Mouse (Mus musculus) forebrain, embryonic 10.5 days (tissue): ENCODE measurements at regions not wholly inside any gene's neighbourhood (a gene's known extent, or its start where the extent isn't known, plus 50 kb on each side); places are given as distances from the start of the nearest gene placed in this dataset.

Experiments used
- DNase-seq: peaks from one replicate; pipeline ENCODE4 v3.0.0-alpha.2; 2017; ENCODE audit warnings: low spot score; ENCODE audit errors: extremely low spot score
- H3K27ac ChIP-seq: fragments of 300-500 bp; sonication (generic); 2 replicates; pipeline ENCODE4 v1.5.1; 2016; ENCODE audit warnings: mild to moderate bottlenecking
- H3K27me3 ChIP-seq: fragments of 300-500 bp; sonication (generic); 2 replicates; pipeline ENCODE4 v1.6.1; 2016; ENCODE audit warnings: mild to moderate bottlenecking; ENCODE audit not compliant: poor library complexity, severe bottlenecking
- H3K36me3 ChIP-seq: fragments of 300-500 bp; sonication (generic); replicated peaks from 2 replicates; pipeline ENCODE4 v1.6.1; 2016; ENCODE audit warnings: mild to moderate bottlenecking, moderate library complexity
- H3K4me1 ChIP-seq: fragments of 300-500 bp; sonication (generic); 2 replicates; pipeline ENCODE4 v1.6.1; 2016
- H3K4me3 ChIP-seq: fragments of 300-500 bp; sonication (generic); 2 replicates; pipeline ENCODE4 v1.5.1; 2016; ENCODE audit warnings: mild to moderate bottlenecking, moderate library complexity
- H3K9me3 ChIP-seq: fragments of 300-500 bp; sonication (generic); 2 replicates; pipeline ENCODE4 v1.6.1; 2016; ENCODE audit warnings: mild to moderate bottlenecking, moderate library complexity
- WGBS: fragments of 180-500 bp; shearing (Covaris S2); methylation state at CpG from one replicate; pipeline ENCODE4 v1.1.7; 2016; 5-methylcytosine and 5-hydroxymethylcytosine counted together

GRCm38 (mm10) chr6:100046186-100046990 is 240.9 kb downstream of the Rybp start:
- Histone ChIP-seq H3K36me3 (no peaks in the 10 kb centered on the region), H3K4me1 (peaks cover 16% of the 10 kb centered on the region), H3K9me3 (no peaks in the 10 kb centered on the region), H3K27me3 (peaks cover 100% of the 10 kb centered on the region), H3K27ac (no peak overlapping the region), H3K4me3 (no peak overlapping the region)
- peak; percentile 34 for DNase-seq
- 15% methylated on average over 12 of the region's 12 CpGs for WGBS

GRCm38 (mm10) chr6:100045109-100045508 is 242.2 kb downstream of the Rybp start:
- no peaks in the 10 kb centered on the region for H3K9me3 ChIP-seq
- peaks cover 100% of the 10 kb centered on the region for H3K27me3 ChIP-seq
- H3K27ac ChIP-seq: no peak overlapping the region
- H3K36me3 ChIP-seq: no peaks in the 10 kb centered on the region
- no peak overlapping the region for H3K4me3 ChIP-seq
- DNase-seq: no peak
- 91% methylated on average over 6 of the region's 6 CpGs for WGBS
- peaks cover 26% of the 10 kb centered on the region for H3K4me1 ChIP-seq

GRCm38 (mm10) chr6:100041161-100041560 is 246.1 kb downstream of the Rybp start:
- DNase-seq: no peak
- H3K4me1 ChIP-seq: peaks cover 18% of the 10 kb centered on the region
- 74% methylated on average over 5 of the region's 5 CpGs for WGBS
- H3K4me3 ChIP-seq: no peak overlapping the region
- no peaks in the 10 kb centered on the region for H3K36me3 ChIP-seq
- no peak overlapping the region for H3K27ac ChIP-seq
- H3K9me3 ChIP-seq: no peaks in the 10 kb centered on the region
- H3K27me3 ChIP-seq: peaks cover 95% of the 10 kb centered on the region

- Histone ChIP-seq H3K4me1 (peaks cover 11% of the 10 kb centered on the region), H3K9me3 (no peaks in the 10 kb centered on the region), H3K4me3 (no peak overlapping the region), H3K36me3 (no peaks in the 10 kb centered on the region), H3K27me3 (peaks cover 95% of the 10 kb centered on the region), H3K27ac (no peak overlapping the region)
- no peak for DNase-seq
- WGBS: 61% methylated on average over 7 of the region's 7 CpGs
Measured at GRCm38 (mm10) chr6:100040459-100040984, 246.8 kb downstream of the Rybp start.

- WGBS: 82% methylated on average over 10 of the region's 10 CpGs
- peaks cover 99% of the 10 kb centered on the region for H3K27me3 ChIP-seq
- no peak overlapping the region for H3K27ac ChIP-seq
- no peaks in the 10 kb centered on the region for H3K36me3 ChIP-seq
- DNase-seq: no peak
- H3K9me3 ChIP-seq: no peaks in the 10 kb centered on the region
- H3K4me1 ChIP-seq: peaks cover 16% of the 10 kb centered on the region
- no peak overlapping the region for H3K4me3 ChIP-seq
Measured at GRCm38 (mm10) chr6:100032701-100033100, 254.6 kb downstream of the Rybp start.

GRCm38 (mm10) chr6:100030522-100030921 is 256.8 kb downstream of the Rybp start:
- Histone ChIP-seq H3K36me3 (no peaks in the 10 kb centered on the region), H3K27ac (no peak overlapping the region), H3K9me3 (no peaks in the 10 kb centered on the region), H3K4me3 (no peak overlapping the region), H3K4me1 (peaks cover 23% of the 10 kb centered on the region), H3K27me3 (peaks cover 99% of the 10 kb centered on the region)
- DNase-seq: no peak
- 40% methylated on average over 2 of the region's 2 CpGs for WGBS

- Histone ChIP-seq H3K9me3 (no peaks in the 10 kb centered on the region), H3K4me1 (peaks cover 28% of the 10 kb centered on the region), H3K27me3 (peaks cover 95% of the 10 kb centered on the region), H3K4me3 (no peak overlapping the region), H3K27ac (no peak overlapping the region), H3K36me3 (no peaks in the 10 kb centered on the region)
- no peak for DNase-seq
- WGBS: 72% methylated on average over 9 of the region's 9 CpGs
Measured at GRCm38 (mm10) chr6:100030010-100030409, 257.3 kb downstream of the Rybp start.

- Histone ChIP-seq H3K27me3 (peaks cover 74% of the 10 kb centered on the region), H3K9me3 (no peaks in the 10 kb centered on the region), H3K4me1 (peaks cover 28% of the 10 kb centered on the region), H3K36me3 (no peaks in the 10 kb centered on the region), H3K27ac (no peak overlapping the region), H3K4me3 (no peak overlapping the region)
- 56% methylated on average over 5 of the region's 5 CpGs for WGBS
- no peak for DNase-seq
Measured at GRCm38 (mm10) chr6:100027524-100027923, 259.8 kb downstream of the Rybp start.

GRCm38 (mm10) chr6:100025531-100025951 is 261.7 kb downstream of the Rybp start:
- peaks cover 25% of the 10 kb centered on the region for H3K4me1 ChIP-seq
- no peak overlapping the region for H3K4me3 ChIP-seq
- WGBS: 24% methylated on average over 5 of the region's 5 CpGs
- H3K36me3 ChIP-seq: no peaks in the 10 kb centered on the region
- peaks cover 73% of the 10 kb centered on the region for H3K27me3 ChIP-seq
- no peak overlapping the region for H3K27ac ChIP-seq
- H3K9me3 ChIP-seq: no peaks in the 10 kb centered on the region
- DNase-seq: peak; percentile 24

- H3K4me3 ChIP-seq: no peak overlapping the region
- peaks cover 17% of the 10 kb centered on the region for H3K4me1 ChIP-seq
- no peak for DNase-seq
- H3K36me3 ChIP-seq: no peaks in the 10 kb centered on the region
- no peaks in the 10 kb centered on the region for H3K9me3 ChIP-seq
- H3K27me3 ChIP-seq: peaks cover 66% of the 10 kb centered on the region
- 82% methylated on average over 7 of the region's 7 CpGs for WGBS
- no peak overlapping the region for H3K27ac ChIP-seq
Measured at GRCm38 (mm10) chr6:100023434-100024095, 263.7 kb downstream of the Rybp start.

GRCm38 (mm10) chr6:100019016-100019415 is 268.3 kb downstream of the Rybp start:
- Histone ChIP-seq H3K27ac (no peak overlapping the region), H3K4me1 (peaks cover 7% of the 10 kb centered on the region), H3K4me3 (no peak overlapping the region), H3K9me3 (no peaks in the 10 kb centered on the region), H3K36me3 (no peaks in the 10 kb centered on the region), H3K27me3 (peaks cover 62% of the 10 kb centered on the region)
- 92% methylated on average over 3 of the region's 3 CpGs for WGBS
- DNase-seq: no peak

GRCm38 (mm10) chr6:100013949-100014348 is 273.3 kb downstream of the Rybp start:
- WGBS: 50% methylated on average over 6 of the region's 6 CpGs
- Histone ChIP-seq H3K27me3 (peaks cover 68% of the 10 kb centered on the region), H3K27ac (no peak overlapping the region), H3K9me3 (no peaks in the 10 kb centered on the region), H3K4me3 (no peak overlapping the region), H3K4me1 (peaks cover 13% of the 10 kb centered on the region), H3K36me3 (no peaks in the 10 kb centered on the region)
- no peak for DNase-seq

GRCm38 (mm10) chr6:100011520-100012062 is 275.7 kb downstream of the Rybp start:
- Histone ChIP-seq H3K36me3 (no peaks in the 10 kb centered on the region), H3K27ac (0 out of 2 replicates have a peak overlapping the region, but pooled peaks have one; percentile 21), H3K4me1 (peaks cover 13% of the 10 kb centered on the region), H3K4me3 (no peak overlapping the region), H3K27me3 (peaks cover 69% of the 10 kb centered on the region), H3K9me3 (no peaks in the 10 kb centered on the region)
- 70% methylated on average over 17 of the region's 17 CpGs for WGBS
- no peak for DNase-seq
